Mouse (Mus musculus): Measurements from ENCODE around the gene Slc5a1. TPM values are rescaled to one million over a fixed set of nuclear protein-coding genes. Genes with fewer than 3 reads are reported as not detected.

The Slc5a1 gene
- total and polyA plus RNA-seq, 2 experiments from 2014 or later = 0.16 to 0.19 TPM

DNA sequence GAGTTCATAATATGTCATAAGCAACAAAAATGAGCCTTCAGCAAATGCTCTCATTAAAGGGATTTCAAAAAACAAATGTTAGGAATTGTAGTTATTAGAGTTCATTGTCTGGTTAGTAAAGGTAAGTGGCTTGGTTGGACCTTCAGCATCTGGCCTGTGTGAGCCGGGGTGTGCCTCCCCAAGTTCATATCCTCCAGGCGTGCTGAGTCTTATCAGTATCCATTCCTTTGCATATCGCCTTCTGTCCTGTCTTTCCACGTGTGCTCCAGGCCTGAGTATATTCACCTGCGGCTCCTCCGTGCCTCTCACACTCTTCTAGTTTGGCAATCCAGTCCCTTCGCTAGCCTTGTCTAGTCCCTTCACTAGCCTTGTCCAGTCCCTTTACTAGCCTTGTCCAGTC, 102.3 kb downstream of the Slc5a1 start:
- Histone ChIP-seq H3K4me3 (ENCODE audit: low read depth, low read length) (no peak overlapping the region), H3K4me1 (ENCODE audit: insufficient read depth, low read length) (0 out of 2 replicates have a peak, but pooled peaks cover 2% of the 10 kb centered on the region), H3K27me3 (ENCODE audit: insufficient read depth, low read length) (no peaks in the 10 kb centered on the region), H3K36me3 (ENCODE audit: insufficient read depth, low read length) (no peaks in the 10 kb centered on the region), H3K9ac (replicated peaks; ENCODE audit: low read length, poor library complexity, severe bottlenecking) (no peak overlapping the region), H3K27ac (ENCODE audit: low read depth, low read length) (no peak overlapping the region), H3K4me2 (ENCODE audit: low read depth, low read length, poor library complexity, severe bottlenecking) (no peak overlapping the region), H3K9me3 (ENCODE audit: low read length) (no peaks in the 10 kb centered on the region)
- 89% methylated on average over 7 of the region's 7 CpGs for whole genome bisulfite sequencing
- ATAC-seq (ENCODE audit: low FRiP score) (no peak), DNase-seq (ENCODE audit: low spot score) (no peak)
- TF ChIP-seq CTCF (IDR thresholded peaks at IDR 0.05) = no peak

DNA sequence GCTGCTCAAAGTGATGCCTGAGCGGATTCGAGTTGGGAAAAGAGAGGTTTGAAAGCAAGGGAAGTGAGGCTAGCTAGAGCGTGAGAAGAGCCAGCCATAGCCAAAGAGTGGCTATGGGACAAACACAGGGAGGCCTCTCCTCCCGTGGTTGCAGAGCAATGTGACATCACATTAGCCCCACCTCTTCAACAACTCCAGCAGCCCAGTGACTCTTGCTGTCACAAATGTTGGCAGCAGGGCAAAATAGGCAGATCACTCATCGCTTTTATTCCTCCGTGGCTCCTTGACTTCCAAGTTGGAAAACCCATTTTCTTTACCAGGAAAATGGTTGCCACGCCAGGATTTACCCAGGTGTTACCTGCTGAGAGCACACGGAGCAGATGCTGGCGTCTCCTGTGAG, 103.1 kb downstream of the Slc5a1 start:
- Histone ChIP-seq H3K27ac (ENCODE audit: low read depth, low read length) (no peak overlapping the region), H3K4me3 (ENCODE audit: low read depth, low read length) (no peak overlapping the region), H3K36me3 (ENCODE audit: insufficient read depth, low read length) (no peaks in the 10 kb centered on the region), H3K9me3 (ENCODE audit: low read length) (no peaks in the 10 kb centered on the region), H3K9ac (replicated peaks; ENCODE audit: low read length, poor library complexity, severe bottlenecking) (no peak overlapping the region), H3K4me2 (ENCODE audit: low read depth, low read length, poor library complexity, severe bottlenecking) (no peak overlapping the region), H3K27me3 (ENCODE audit: insufficient read depth, low read length) (no peaks in the 10 kb centered on the region), H3K4me1 (ENCODE audit: insufficient read depth, low read length) (0 out of 2 replicates have a peak, but pooled peaks cover 2% of the 10 kb centered on the region)
- DNase-seq (ENCODE audit: low spot score) = no peak
- no peak for ATAC-seq (ENCODE audit: low FRiP score)
- no peak for TF ChIP-seq CTCF (IDR thresholded peaks at IDR 0.05)
- WGBS = 48% methylated on average over 9 of the region's 9 CpGs

DNA sequence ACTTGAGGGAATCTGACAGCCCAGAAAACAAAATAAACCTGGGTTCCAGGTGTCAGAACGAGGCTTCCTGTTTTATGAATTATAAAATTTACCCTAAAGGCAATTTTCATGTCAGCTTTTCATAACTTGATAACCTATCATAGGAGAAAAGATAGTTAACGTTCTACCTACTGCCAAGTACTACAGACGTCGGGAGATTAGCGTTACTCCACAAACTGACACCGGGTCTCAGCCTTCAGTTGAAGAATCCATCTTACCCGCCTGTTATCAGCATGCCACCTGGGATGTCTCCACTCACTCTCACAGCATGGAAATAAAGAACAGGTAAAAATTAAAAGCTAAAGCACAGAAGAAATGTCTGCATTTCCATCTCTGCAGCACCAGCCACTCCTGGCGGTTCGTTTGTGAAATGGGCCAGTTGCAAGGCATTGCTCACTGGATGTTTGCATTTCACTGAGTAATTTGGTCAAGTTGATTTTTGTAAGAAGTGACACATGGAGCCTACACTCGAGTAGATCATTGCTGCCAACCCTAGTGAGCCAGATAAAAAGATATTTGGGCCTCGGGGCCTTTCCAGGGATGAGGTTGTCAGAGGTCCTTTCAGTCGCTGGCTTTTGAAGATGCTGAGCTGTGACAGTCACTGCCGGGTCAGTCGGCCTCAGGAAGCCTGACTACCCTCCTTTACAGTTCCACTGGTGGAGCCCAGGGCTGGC, 104.7 kb downstream of the Slc5a1 start:
- Histone ChIP-seq H3K4me1 (ENCODE audit: insufficient read depth, low read length) (0 out of 2 replicates have a peak, but pooled peaks cover 2% of the 10 kb centered on the region), H3K27ac (ENCODE audit: low read depth, low read length) (no peak overlapping the region), H3K9me3 (ENCODE audit: low read length) (no peaks in the 10 kb centered on the region), H3K36me3 (ENCODE audit: insufficient read depth, low read length) (no peaks in the 10 kb centered on the region), H3K27me3 (ENCODE audit: insufficient read depth, low read length) (no peaks in the 10 kb centered on the region), H3K9ac (replicated peaks; ENCODE audit: low read length, poor library complexity, severe bottlenecking) (no peak overlapping the region), H3K4me2 (ENCODE audit: low read depth, low read length, poor library complexity, severe bottlenecking) (no peak overlapping the region), H3K4me3 (ENCODE audit: low read depth, low read length) (no peak overlapping the region)
- DNase-seq (ENCODE audit: low spot score) = no peak
- no peak for ATAC-seq (ENCODE audit: low FRiP score)
- TF ChIP-seq CTCF (IDR thresholded peaks at IDR 0.05) = no peak
- 64% methylated on average over 14 of the region's 14 CpGs for WGBS

DNA sequence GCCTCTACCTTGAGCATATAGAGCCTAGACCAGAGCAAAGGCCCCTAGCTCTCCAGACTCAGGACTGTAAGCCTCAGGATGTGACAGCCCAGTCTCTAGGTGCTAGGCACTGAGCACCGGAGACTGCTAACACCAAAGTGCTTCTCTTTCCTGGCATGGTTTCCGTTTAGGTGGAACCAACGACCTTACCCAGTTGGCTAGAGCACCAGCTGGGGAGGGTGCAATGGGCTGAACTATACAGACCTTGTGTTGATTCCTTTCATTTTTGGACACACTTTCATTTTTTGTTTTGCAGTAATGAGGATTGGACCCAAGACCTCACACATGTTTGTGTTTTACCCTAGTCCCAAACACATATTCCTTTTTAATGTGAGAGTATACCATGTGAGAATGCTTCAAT, 106.5 kb downstream of the Slc5a1 start:
- Histone ChIP-seq H3K27me3 (ENCODE audit: insufficient read depth, low read length) (no peaks in the 10 kb centered on the region), H3K4me3 (ENCODE audit: low read depth, low read length) (no peak overlapping the region), H3K27ac (ENCODE audit: low read depth, low read length) (no peak overlapping the region), H3K9ac (replicated peaks; ENCODE audit: low read length, poor library complexity, severe bottlenecking) (no peak overlapping the region), H3K9me3 (ENCODE audit: low read length) (no peaks in the 10 kb centered on the region), H3K36me3 (ENCODE audit: insufficient read depth, low read length) (no peaks in the 10 kb centered on the region), H3K4me1 (ENCODE audit: insufficient read depth, low read length) (no peaks in the 10 kb centered on the region), H3K4me2 (ENCODE audit: low read depth, low read length, poor library complexity, severe bottlenecking) (no peak overlapping the region)
- DNase-seq (ENCODE audit: low spot score) = no peak
- no peak for ATAC-seq (ENCODE audit: low FRiP score)
- 93% methylated on average over 3 of the region's 3 CpGs for WGBS
- no peak for TF ChIP-seq CTCF (IDR thresholded peaks at IDR 0.05)

DNA sequence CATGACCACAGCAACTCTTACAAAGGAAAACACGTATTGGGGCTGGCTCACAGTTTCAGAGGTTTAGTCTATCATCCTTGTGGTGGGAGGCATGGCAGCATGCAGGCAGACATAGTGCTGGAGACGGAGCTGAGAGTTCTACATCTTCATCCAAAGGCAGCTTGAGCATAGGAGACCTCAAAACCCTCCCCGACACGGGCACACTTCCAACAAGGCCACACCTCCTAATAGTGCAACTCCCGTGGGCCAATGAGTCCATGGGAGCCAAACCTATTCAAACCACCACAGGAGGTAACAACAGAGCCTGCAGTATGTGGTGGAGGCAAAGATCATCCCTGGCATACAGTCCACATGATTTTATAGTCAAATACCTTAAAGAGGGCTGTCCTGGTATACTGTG, 107.2 kb downstream of the Slc5a1 start:
- Histone ChIP-seq H3K9ac (replicated peaks; ENCODE audit: low read length, poor library complexity, severe bottlenecking) (no peak overlapping the region), H3K4me3 (ENCODE audit: low read depth, low read length) (no peak overlapping the region), H3K36me3 (ENCODE audit: insufficient read depth, low read length) (no peaks in the 10 kb centered on the region), H3K4me1 (ENCODE audit: insufficient read depth, low read length) (no peaks in the 10 kb centered on the region), H3K4me2 (ENCODE audit: low read depth, low read length, poor library complexity, severe bottlenecking) (no peak overlapping the region), H3K27ac (ENCODE audit: low read depth, low read length) (no peak overlapping the region), H3K9me3 (ENCODE audit: low read length) (no peaks in the 10 kb centered on the region), H3K27me3 (ENCODE audit: insufficient read depth, low read length) (no peaks in the 10 kb centered on the region)
- DNase-seq (ENCODE audit: low spot score) (no peak), ATAC-seq (ENCODE audit: low FRiP score) (no peak)
- 75% methylated on average over 5 of the region's 5 CpGs for WGBS
- TF ChIP-seq CTCF (IDR thresholded peaks at IDR 0.05) = no peak

Other genes starting within 250 kb of the Slc5a1 start
- 17.4 and 21.1 TPM in 2 replicates for gene Prr14l, start 250.0 kb upstream of the Slc5a1 start, total RNA-seq (2014; rRNA removed)
- gene Prr14l, start 250.0 kb upstream of the Slc5a1 start, polyA plus RNA-seq (2015; fragmentation: Nextera tagmentation; extraction: Ambion mirVana) = 6.1 and 13.5 TPM in 2 replicates
- gene Depdc5, start 240.5 kb upstream of the Slc5a1 start, total RNA-seq (2014; rRNA removed) = 37.5 and 55.3 TPM in 2 replicates
- 15.1 and 18.1 TPM in 2 replicates for gene Depdc5, start 240.5 kb upstream of the Slc5a1 start, polyA plus RNA-seq (2015; fragmentation: Nextera tagmentation; extraction: Ambion mirVana)
- gene Ywhah, start 85.4 kb upstream of the Slc5a1 start, total RNA-seq (2014; rRNA removed) = 704 and 729 TPM in 2 replicates
- 1,094 and 1,095 TPM in 2 replicates for gene Ywhah, start 85.4 kb upstream of the Slc5a1 start, polyA plus RNA-seq (2015; fragmentation: Nextera tagmentation; extraction: Ambion mirVana)
- gene Spon2, start 114.2 kb downstream of the Slc5a1 start, total RNA-seq (2014; rRNA removed) = 4.4 and 5.1 TPM in 2 replicates
- gene Spon2, start 114.2 kb downstream of the Slc5a1 start, polyA plus RNA-seq (2015; fragmentation: Nextera tagmentation; extraction: Ambion mirVana) = 2.3 and 2.7 TPM in 2 replicates
- gene Ctbp1, start 170.8 kb downstream of the Slc5a1 start, total RNA-seq (2014; rRNA removed) = 415 and 418 TPM in 2 replicates
- gene Ctbp1, start 170.8 kb downstream of the Slc5a1 start, polyA plus RNA-seq (2015; fragmentation: Nextera tagmentation; extraction: Ambion mirVana) = 364 and 377 TPM in 2 replicates
- gene Maea, start 231.3 kb downstream of the Slc5a1 start, total RNA-seq (2014; rRNA removed) = 136 and 137 TPM in 2 replicates
- gene Maea, start 231.3 kb downstream of the Slc5a1 start, polyA plus RNA-seq (2015; fragmentation: Nextera tagmentation; extraction: Ambion mirVana) = 122 and 129 TPM in 2 replicates